Mouse (Mus musculus): ENCODE results near the gene Fkbp4.
"Not testable (repeated sequence)": the region's sequence is repeated elsewhere in the genome, so short reads cannot be mapped to it uniquely, and the experiment has no call there.

The Fkbp4 gene

GRCm38 (mm10) chr6:128390683-128391082, 47.8 kb downstream of the Fkbp4 start:
- no peak for DNase-seq (ENCODE audit: low read depth)

DNA sequence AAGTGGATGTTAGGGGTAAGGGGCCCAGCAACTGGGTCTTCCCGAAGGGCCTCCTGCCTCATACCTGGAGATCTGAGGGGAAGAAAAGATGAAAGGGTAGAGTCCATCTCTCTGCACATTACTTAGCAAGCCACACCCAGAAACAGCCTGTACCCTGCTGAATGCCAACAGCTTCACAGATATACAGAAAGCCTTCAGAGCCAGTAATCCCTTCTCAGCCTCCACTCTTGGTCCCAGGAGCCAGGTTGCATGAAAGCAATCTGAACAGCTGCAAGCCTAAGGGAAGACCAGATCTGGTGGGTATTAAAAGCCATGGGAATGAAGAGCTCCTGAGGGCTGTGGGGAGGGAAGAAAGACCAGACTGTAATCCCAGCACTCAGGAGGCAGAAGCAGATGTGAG, 49.3 kb downstream of the Fkbp4 start:
- no peak for DNase-seq (ENCODE audit: low read depth)

GRCm38 (mm10) chr6:128385026-128385425, 53.5 kb downstream of the Fkbp4 start:
- no peak for DNase-seq (ENCODE audit: low read depth)

DNA sequence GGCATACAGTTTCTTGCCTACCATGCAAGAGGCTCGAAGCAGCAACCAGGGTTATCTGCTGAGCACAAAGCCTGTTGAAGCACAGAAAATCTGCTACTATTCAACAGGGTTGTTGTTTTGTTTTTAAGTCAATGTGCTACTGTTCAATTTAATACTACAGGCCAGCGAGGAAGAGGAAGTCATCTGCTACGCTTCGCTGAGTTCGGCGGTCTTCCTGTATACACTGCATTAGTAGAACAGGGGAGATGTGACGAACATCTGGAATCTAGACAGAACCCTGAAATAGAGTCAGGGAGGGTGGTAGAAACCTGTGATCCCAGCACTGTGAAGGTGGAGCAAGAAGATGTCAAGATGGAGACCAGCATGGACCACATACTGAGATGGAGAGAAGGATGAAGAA, 54.7 kb downstream of the Fkbp4 start:
- no peak for DNase-seq (ENCODE audit: low read depth)

DNA sequence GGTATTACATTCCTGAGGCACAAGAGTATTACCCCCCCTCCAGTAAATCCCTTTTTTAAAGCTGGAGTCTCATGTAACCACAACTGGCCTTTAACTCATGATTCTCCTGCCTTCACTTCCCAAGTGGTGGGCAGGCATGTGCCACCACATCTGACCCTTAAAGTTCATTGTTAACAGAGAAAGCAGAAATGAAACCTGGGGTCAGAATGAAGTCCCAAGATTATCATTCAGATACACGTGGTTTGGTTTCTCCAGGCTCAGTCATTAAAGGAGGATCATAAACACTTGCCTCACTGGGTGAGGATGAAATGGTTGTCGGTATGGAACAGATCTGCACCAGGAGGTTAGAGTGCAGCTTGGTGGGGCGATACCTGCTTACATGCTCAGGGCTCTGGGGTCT, 57.2 kb downstream of the Fkbp4 start:
- no peak for DNase-seq (ENCODE audit: low read depth)

DNA sequence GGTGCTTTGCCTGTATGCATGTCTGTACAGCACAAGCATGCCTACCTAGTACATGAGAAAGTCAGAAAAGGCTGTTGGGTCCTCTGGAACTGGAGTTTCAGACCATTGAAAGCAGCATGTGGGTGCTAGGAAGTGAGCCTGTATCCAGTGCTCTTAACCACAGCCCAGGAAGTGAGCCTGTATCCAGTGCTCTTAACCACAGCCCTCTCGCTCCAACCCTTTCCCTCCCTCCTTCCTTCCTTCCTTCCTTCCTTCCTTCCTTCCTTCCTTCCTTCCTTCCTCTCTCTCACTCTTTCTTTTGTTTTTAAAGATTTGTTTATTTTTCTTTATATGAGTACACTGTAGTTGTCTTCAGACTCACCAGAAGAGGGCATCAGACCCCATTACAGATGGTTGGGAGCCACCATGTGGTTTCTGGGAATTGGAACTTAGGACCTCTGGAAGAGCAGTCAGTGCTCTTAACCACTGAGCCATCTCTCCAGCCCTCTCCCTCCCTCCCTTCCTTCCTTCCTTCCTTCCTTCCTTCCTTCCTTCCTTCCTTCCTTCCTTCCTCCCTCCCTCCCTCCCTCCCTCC, 57.8 kb downstream of the Fkbp4 start:
- not testable (repeated sequence) for DNase-seq (ENCODE audit: low read depth)
